ENCODE assay signal across 11 mouse cellular contexts in genomic region chr1:137008726-137009239, GRCm38 (mm10). TPM values are rescaled to one million over a fixed set of nuclear protein-coding genes. Genes with fewer than 3 reads are reported as not detected.
"Had no signal": no experiment of that assay in that cellular context is flagged by ENCODE, and none has a peak within 500 bp of the region (broad histone marks: within the 10 kb centered on the region; RNA-seq: fewer than 3 reads in every experiment).

No protein-coding gene starts in this region.

- ATAC-seq: liver, postnatal 0 days; midbrain, embryonic 15.5 days had no signal

- DNase-seq: kidney, adult 11 months; kidney, postnatal 14 days; liver, embryonic 13.5 days; liver, postnatal 0 days; thymus, postnatal 14 days had no signal

RNA-seq across cellular contexts. Expression of gene Nr5a2, which starts 48.5 kb away (rescaled TPM):
- total RNA-seq: layer of hippocampus, adult 8-10 months; layer of hippocampus, postnatal 25 days; left cerebral cortex, adult 2 months; monocyte, adult 5-6 weeks; neutrophil, adult 5-6 weeks had no signal
